Mouse (Mus musculus) small intestine, adult 2 months (tissue): Measurements from ENCODE around the gene Tef.

ENCODE experiments used
- CTCF ChIP-seq: fragments of 200-500 bp; IDR thresholded peaks from 2 replicates; pipeline ENCODE4 v1.5.1; 2012; ENCODE audit warnings: low read depth, mild to moderate bottlenecking, control low read depth, inconsistent platforms, low read length, moderate library complexity, mixed read lengths; ENCODE audit not compliant: insufficient replicate concordance, insufficient read length; ENCODE audit errors: extremely low read depth
- POLR2A ChIP-seq: fragments of 200-500 bp; IDR thresholded peaks from 2 replicates; pipeline ENCODE4 v1.6.1; 2012; ENCODE audit warnings: low read depth, mild to moderate bottlenecking, control low read depth, inconsistent platforms, low read length, moderate library complexity

GRCm38 (mm10) chr15:81842275-81842674 lies 40.1 kb downstream of the Tef start:
- TF ChIP-seq CTCF, result no peak
- no peak for TF ChIP-seq POLR2A
